Mouse (Mus musculus): ENCODE results near the gene Caap1. TPM values are rescaled to one million over a fixed set of nuclear protein-coding genes. Genes with fewer than 3 reads are reported as not detected.

The Caap1 gene
- 26.4 and 27.1 TPM in 2 replicates for total RNA-seq (2015)
- total RNA-seq (2017) = 16.6 and 23.1 TPM in 2 replicates

- ATAC-seq (replicated peaks; ENCODE audit: poor library complexity) = peak; percentile 99
Observed at GRCm38 (mm10) chr4:94556265-94557054, at the start of gene Caap1, which contains the start of gene Gm10306. Gene Caap1 (minus strand): TSS chr4:94556796. Gene Gm10306 (plus strand): TSS chr4:94556546.

GRCm38 (mm10) chr4:94605591-94605990 is 49.0 kb upstream of the Caap1 start:
- ATAC-seq (replicated peaks; ENCODE audit: poor library complexity) = no peak

GRCm38 (mm10) chr4:94604452-94605019 is 47.9 kb upstream of the Caap1 start:
- no peak for ATAC-seq (replicated peaks; ENCODE audit: poor library complexity)

- ATAC-seq (replicated peaks; ENCODE audit: poor library complexity) = peak; percentile 97
Observed at GRCm38 (mm10) chr4:94603031-94603629, 46.5 kb upstream of the Caap1 start, which contains the start of gene Plaa. Gene Plaa (minus strand): TSS chr4:94603244.

- ATAC-seq (replicated peaks; ENCODE audit: poor library complexity) = peak; percentile 49
Observed at GRCm38 (mm10) chr4:94602496-94603030, 46.0 kb upstream of the Caap1 start.

GRCm38 (mm10) chr4:94601395-94601794 is 44.8 kb upstream of the Caap1 start:
- ATAC-seq (replicated peaks; ENCODE audit: poor library complexity) = no peak

GRCm38 (mm10) chr4:94592709-94593108 is 36.1 kb upstream of the Caap1 start:
- no peak for ATAC-seq (replicated peaks; ENCODE audit: poor library complexity)

- peak; percentile 67 for ATAC-seq (replicated peaks; ENCODE audit: poor library complexity)
Observed at GRCm38 (mm10) chr4:94591765-94592381, 35.3 kb upstream of the Caap1 start.

- no peak for ATAC-seq (replicated peaks; ENCODE audit: poor library complexity)
Observed at GRCm38 (mm10) chr4:94572677-94573076, 16.1 kb upstream of the Caap1 start.

- ATAC-seq (replicated peaks; ENCODE audit: poor library complexity) = peak; percentile 57
Observed at GRCm38 (mm10) chr4:94564297-94564696, 7.7 kb upstream of the Caap1 start.

GRCm38 (mm10) chr4:94561954-94562648 is 5.5 kb upstream of the Caap1 start:
- ATAC-seq (replicated peaks; ENCODE audit: poor library complexity) = no peak

- ATAC-seq (replicated peaks; ENCODE audit: poor library complexity) = no peak
Observed at GRCm38 (mm10) chr4:94560316-94560715, 3.7 kb upstream of the Caap1 start.

- ATAC-seq (replicated peaks; ENCODE audit: poor library complexity) = no peak
Observed at GRCm38 (mm10) chr4:94559266-94559665, 2.7 kb upstream of the Caap1 start.

- no peak for ATAC-seq (replicated peaks; ENCODE audit: poor library complexity)
Observed at GRCm38 (mm10) chr4:94557145-94557544, 549 bp upstream of the Caap1 start.

- ATAC-seq (replicated peaks; ENCODE audit: poor library complexity) = no peak
Observed at GRCm38 (mm10) chr4:94554955-94555494, 1.6 kb downstream of the Caap1 start.

GRCm38 (mm10) chr4:94544321-94544720 is 12.3 kb downstream of the Caap1 start:
- no peak for ATAC-seq (replicated peaks; ENCODE audit: poor library complexity)

- no peak for ATAC-seq (replicated peaks; ENCODE audit: poor library complexity)
Observed at GRCm38 (mm10) chr4:94543041-94543440, 13.6 kb downstream of the Caap1 start.

GRCm38 (mm10) chr4:94533205-94533604 is 23.4 kb downstream of the Caap1 start:
- no peak; the same call in 1 of the 2 replicates for ATAC-seq (replicated peaks; ENCODE audit: poor library complexity)

GRCm38 (mm10) chr4:94529448-94529847 is 27.1 kb downstream of the Caap1 start:
- no peak for ATAC-seq (replicated peaks; ENCODE audit: poor library complexity)

- peak; percentile 70 for ATAC-seq (replicated peaks; ENCODE audit: poor library complexity)
Observed at GRCm38 (mm10) chr4:94523321-94523720, 33.3 kb downstream of the Caap1 start.

Measured in megakaryocyte progenitor cell, adult 5-6 weeks (primary cell).